Mouse (Mus musculus) lung, adult 2 months (tissue): ENCODE measurements around the gene Gm10644. TPM values are rescaled to one million over a fixed set of nuclear protein-coding genes. Genes with fewer than 3 reads are reported as not detected.
"Not testable (repeated sequence)": the region's sequence is repeated elsewhere in the genome, so short reads cannot be mapped to it uniquely, and the experiment has no call there.

Source experiments
- DNase-seq: peaks from one replicate; pipeline ENCODE4 v3.0.0; 2022
- H3K4me1 ChIP-seq: fragments of 200-500 bp; 2 replicates; pipeline ENCODE4 v1.6.1; 2011; ENCODE audit warnings: low read length; ENCODE audit not compliant: control insufficient read depth, insufficient read depth
- H3K4me3 ChIP-seq: fragments of 200-500 bp; replicated peaks from 2 replicates; pipeline ENCODE3; 2011; ENCODE audit warnings: low read depth, mild to moderate bottlenecking, control low read depth, low read length; ENCODE audit errors: extremely low read depth
- CTCF ChIP-seq: fragments of 200-500 bp; IDR thresholded peaks from 2 replicates; pipeline ENCODE4 v1.5.1; 2011; ENCODE audit warnings: mild to moderate bottlenecking, low read length, control low read depth; ENCODE audit not compliant: insufficient read depth
- POLR2A ChIP-seq: fragments of 200-500 bp; IDR thresholded peaks from 2 replicates; pipeline ENCODE4 v1.6.1; 2011; ENCODE audit warnings: low read depth, mild to moderate bottlenecking, control low read depth, low read length, borderline replicate concordance; ENCODE audit errors: extremely low read depth
- WGBS: fragments of 180-500 bp; shearing (Covaris S2); methylation state at CpG from one replicate; pipeline ENCODE4 v1.1.7; 2018; 5-methylcytosine and 5-hydroxymethylcytosine counted together
- polyA plus RNA-seq: library from polyadenylated mRNA; depleted of rRNA; stranded (reverse); fragments of >200 nt; gene quantifications from 2 replicates; pipeline ENCODE4 v1.2.3, GENCODE M21; 2012

The Gm10644 gene
- polyA plus RNA-seq, 1 experiment = 2.0 TPM

DNA sequence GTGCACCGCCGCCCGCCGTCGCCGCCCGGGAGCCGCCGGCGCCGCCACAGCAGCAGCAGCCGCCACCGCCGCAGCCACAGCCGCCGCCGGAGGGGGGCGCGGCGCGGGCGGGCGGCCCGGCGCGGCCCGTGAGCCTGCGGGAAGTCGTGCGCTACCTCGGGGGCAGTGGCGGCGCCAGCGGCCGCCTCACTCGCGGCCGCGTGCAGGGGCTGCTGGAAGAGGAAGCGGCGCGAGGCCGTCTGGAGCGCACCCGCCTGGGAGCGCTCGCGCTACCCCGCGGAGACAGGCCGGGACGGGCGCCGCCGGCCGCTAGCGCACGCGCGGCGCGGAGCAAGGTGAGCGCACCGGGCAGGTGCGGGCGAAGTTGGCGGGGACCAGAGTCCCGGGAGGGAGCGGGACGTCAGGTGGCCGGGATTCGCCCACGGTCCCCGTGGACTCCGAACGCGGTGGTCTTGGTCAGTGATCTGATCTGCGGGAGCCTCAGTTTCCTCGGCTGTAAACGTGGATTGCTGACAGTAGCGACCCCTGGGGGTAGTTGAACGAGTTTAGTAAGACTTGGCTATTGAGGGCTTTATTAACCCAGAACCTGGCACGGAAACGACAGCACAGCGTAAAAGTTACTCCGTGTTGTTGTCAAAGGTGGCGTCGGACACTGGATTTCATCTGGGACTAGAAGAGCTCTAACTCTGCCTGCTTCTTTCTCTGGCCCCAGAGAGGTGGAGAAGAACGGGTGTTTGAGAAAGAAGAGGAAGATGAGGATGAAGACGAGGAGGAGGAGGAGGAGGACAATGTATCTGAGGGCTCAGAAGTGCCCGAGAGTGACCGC is 43.4 kb upstream of the Gm10644 start:
- WGBS = 8% methylated on average over 92 of the region's 92 CpGs
- peak overlapping the region; percentile 65 for H3K4me3 ChIP-seq
- DNase-seq = peak; percentile 67
- TF ChIP-seq POLR2A (no peak), CTCF (peak; percentile 21; the same call in 1 of the 2 replicates)
- peaks cover 6% of the 10 kb centered on the region; the same call in 1 of the 2 replicates for H3K4me1 ChIP-seq

DNA sequence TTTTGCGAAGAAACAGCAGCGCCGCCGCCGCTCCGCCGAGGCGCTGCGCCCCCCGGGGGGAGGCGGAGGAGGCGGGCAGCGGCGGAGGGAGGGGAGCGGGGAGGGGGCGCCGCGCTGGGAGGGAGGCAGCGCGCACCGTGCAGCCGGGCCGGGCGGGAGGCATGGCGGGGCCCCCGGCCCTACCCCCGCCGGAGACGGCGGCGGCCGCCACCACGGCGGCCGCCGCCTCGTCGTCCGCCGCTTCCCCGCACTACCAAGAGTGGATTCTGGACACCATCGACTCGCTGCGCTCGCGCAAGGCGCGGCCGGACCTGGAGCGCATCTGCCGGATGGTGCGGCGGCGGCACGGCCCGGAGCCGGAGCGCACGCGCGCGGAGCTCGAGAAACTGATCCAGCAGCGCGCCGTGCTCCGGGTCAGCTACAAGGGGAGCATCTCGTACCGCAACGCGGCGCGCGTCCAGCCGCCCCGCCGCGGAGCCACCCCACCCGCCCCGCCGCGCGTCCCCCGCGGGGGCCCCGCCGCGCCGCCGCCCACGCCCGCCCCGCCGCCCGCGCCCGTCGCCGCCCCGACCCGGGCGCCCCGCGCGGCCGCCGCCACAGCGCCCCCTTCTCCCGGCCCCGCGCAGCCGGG is 42.6 kb upstream of the Gm10644 start, which contains the start of gene Samd1:
Gene Samd1, plus strand, starts transcription at position 162 of the 631 bp plus-strand sequence.
- H3K4me1 ChIP-seq = peaks cover 6% of the 10 kb centered on the region; the same call in 1 of the 2 replicates
- WGBS = 11% methylated on average over 110 of the region's 112 CpGs
- TF ChIP-seq POLR2A (no peak), CTCF (no peak)
- DNase-seq = peak; percentile 59
- H3K4me3 ChIP-seq = peak within 1 kb of the TSS; percentile 88

DNA sequence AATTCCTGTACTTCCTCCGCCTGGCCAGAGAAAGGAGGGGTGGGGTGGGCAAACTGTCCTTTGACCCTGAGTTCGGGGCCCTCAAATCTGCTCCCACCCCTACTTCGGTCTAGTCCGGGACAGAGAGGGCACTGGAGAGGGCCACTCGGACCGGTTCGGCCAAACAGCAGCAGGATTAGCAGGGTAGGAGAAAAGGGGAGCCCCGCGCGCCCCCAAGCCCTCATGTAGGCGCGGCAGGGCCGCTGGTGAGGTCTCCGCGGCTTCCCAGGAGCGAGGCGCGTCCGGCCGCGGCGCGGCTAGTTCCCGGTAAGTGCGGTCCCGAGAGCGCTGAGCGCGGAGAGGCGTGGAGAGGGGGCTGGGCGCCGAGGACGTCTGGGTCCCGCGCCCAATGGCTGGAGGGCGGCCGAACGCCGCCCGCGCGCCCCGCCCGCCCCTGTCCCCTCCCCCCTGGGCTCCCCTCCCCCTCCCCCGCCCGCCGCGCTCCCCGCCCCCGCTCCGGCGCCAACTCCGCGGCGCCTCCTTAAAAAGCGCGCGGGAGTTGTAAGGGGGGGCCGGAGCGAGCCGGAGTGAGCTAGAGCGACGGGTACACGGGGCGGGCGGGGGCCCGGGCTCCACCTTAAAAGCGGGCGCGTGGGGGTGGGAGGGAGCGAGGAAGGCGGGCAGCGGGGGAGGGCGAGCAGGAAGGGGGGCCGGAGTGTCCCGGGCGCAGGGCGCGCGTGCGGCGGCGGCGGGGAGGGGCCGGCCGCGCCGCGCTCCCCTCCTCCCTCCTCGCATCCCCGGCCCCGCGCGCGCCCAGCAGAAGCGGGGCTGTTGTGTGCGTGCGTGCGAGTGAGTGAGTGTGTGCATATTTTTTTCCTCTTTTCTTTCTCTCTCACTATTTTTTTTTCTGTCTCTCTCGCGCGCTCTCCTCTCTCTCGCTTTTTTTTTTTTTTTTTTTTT is 41.8 kb upstream of the Gm10644 start:
- H3K4me1 ChIP-seq = peaks cover 6% of the 10 kb centered on the region; the same call in 1 of the 2 replicates
- TF ChIP-seq CTCF (no peak), POLR2A (peak; percentile 73; the same call in 1 of the 2 replicates)
- peak overlapping the region; percentile 88 for H3K4me3 ChIP-seq
- WGBS = under 1% methylated on average over 78 of the region's 103 CpGs
- peak; percentile 89 for DNase-seq

DNA sequence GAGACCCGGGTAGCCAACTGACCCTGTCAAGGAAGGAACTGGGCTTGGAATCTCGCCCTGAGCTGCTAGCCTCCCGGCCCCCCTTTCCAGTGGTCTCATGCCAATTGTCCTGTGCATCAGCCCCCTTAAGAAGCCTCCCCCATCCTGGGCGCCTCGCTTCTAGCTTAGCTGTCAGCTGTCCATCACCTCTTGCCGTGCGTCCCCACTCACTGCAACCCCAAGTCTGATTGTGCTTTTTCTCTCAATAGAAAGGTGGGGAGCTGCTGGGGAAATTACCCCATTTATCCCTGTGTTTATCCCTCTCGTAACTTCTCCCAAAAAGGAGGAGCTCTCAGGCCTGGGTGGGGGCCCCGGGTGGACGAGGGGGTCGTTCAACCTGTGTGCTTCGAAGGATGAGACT is 41.0 kb upstream of the Gm10644 start:
- DNase-seq = no peak
- Histone ChIP-seq H3K4me1 (peaks cover 6% of the 10 kb centered on the region; the same call in 1 of the 2 replicates), H3K4me3 (no peak overlapping the region)
- TF ChIP-seq CTCF (no peak), POLR2A (no peak)
- WGBS = 30% methylated on average over 12 of the region's 12 CpGs

DNA sequence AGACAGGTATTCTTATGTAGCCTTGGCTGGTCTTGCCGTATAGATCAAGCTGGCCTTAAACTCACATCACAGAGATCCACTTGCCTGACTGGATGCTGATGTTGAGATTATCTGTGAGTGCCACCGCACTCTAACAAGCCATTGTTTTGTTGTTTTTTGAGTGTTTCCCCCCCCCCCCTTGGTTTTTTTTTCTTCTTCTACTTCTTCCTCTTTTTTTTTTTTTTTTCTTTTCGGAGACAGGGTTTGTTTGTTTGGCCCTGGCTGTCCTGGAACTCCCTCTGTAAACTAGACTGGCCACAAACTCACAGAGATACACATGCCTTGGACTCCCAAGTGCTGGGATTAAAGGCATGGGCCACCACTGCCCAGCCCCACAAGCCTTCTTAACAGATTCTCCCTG is 39.0 kb upstream of the Gm10644 start:
- no peak for DNase-seq
- 49% methylated on average over 3 of the region's 3 CpGs for WGBS
- H3K4me3 ChIP-seq = no peak overlapping the region
- H3K4me1 ChIP-seq = peaks cover 4% of the 10 kb centered on the region; the same call in 1 of the 2 replicates
- no peak for TF ChIP-seq POLR2A
- TF ChIP-seq CTCF = no peak

DNA sequence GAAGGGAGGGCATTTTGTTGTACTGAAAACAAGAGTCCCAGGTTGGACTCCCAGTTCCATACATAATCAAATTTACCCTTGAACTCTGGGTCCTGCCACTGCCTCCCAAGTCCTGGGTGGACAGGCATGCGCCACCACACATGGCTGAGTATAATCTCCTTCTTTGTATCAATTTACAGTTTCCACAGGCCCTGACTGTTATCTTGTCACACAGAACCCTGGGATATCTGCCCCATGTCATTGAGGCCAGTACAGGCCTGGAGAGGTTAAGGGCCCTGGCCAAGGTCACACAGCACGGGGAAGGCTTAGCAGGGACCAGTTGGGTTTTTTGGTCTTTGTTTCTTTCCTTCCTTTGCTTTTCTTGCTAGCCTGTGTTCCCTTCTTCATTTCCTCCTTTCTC is 37.5 kb upstream of the Gm10644 start:
- DNase-seq = no peak
- no peaks in the 10 kb centered on the region for H3K4me1 ChIP-seq
- H3K4me3 ChIP-seq = no peak overlapping the region
- 90% methylated on average over 2 of the region's 2 CpGs for WGBS
- no peak for TF ChIP-seq POLR2A
- no peak for TF ChIP-seq CTCF

DNA sequence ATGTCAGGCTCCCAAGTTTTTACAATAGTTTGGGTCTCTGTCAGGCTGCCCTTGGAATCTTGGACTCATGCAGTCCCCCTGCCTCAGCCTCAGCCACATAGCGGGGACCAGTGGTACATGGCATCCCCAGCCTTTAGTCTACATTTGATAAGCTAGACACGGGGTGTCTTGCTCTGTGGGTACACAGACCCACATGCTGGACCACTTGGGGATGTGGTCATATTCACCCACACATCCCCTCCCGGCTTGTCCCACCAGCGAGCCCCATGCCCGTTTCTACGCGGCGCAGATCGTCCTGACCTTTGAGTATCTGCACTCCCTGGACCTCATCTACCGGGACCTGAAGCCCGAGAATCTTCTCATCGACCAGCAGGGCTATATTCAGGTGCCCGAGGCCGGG is 35.2 kb upstream of the Gm10644 start:
- H3K4me1 ChIP-seq = no peaks in the 10 kb centered on the region
- no peak for TF ChIP-seq POLR2A
- TF ChIP-seq CTCF = no peak
- DNase-seq = no peak
- WGBS = 94% methylated on average over 14 of the region's 14 CpGs
- no peak overlapping the region for H3K4me3 ChIP-seq

DNA sequence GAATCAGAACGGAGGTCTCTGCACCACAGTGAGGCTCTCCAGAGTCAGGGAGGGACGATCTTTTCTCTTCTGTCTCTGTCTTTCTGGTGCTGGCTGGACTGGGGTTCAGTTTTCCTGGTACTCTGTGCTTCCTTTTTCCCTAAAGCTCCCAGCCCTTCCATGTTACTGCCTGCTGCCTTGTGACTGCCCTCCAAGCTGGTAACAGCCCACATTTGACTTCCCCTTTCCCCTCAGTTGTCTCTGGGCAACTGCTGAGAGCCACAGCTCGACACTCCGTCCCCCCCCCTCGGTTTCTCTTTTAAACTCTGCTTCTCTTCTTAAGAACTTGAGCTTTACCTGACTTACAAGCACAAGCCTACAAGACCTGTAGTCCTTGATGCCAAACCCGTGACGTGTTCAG is 34.2 kb upstream of the Gm10644 start:
- 81% methylated on average over 7 of the region's 7 CpGs for WGBS
- no peak for DNase-seq
- Histone ChIP-seq H3K4me1 (no peaks in the 10 kb centered on the region), H3K4me3 (no peak overlapping the region)
- TF ChIP-seq POLR2A (no peak), CTCF (no peak)

DNA sequence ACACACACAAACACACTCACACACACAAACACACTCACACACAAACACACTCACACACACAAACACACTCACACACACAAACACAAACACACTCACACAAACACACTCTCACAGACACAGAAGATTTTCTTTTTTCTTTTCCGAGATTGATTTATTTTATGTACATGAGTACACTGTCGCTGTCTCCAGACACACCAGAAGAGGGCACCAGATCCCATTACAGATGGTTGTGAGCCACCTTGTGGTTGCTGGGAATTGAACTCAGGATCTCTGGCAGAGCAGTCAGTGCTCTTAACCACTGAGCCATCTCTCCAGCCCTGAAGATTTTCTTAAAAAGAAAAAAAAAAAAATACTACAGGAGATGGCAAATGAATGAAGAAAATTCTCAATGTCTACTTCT is 28.2 kb upstream of the Gm10644 start:
- not testable (repeated sequence) for H3K4me3 ChIP-seq, H3K4me1 ChIP-seq, DNase-seq
- 96% methylated on average over 2 of the region's 2 CpGs for whole genome bisulfite sequencing

DNA sequence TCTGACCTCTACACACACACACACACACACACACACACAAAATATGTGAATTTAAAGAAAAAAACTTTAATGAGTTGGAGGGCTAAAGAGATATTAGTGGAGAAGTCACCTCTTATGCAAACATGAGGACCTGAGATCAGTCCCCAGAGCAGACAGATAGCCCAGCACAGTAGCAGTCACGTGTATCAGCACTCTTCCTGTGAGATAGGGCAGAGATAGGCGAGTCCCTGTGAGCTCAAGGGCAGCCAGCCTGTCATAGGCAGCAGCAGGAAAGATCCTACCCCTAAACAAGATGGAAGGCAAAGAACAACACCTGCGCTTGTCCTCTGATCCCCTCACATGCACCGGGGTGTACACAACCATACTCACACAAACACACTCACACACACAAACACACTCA is 27.4 kb upstream of the Gm10644 start:
- DNase-seq = no peak
- TF ChIP-seq CTCF (no peak), POLR2A (no peak)
- Histone ChIP-seq H3K4me1 (peaks cover 4% of the 10 kb centered on the region), H3K4me3 (no peak overlapping the region)
- WGBS = 76% methylated on average over 4 of the region's 4 CpGs
